Mouse (Mus musculus): ENCODE results near the gene Selenop. TPM values are rescaled to one million over a fixed set of nuclear protein-coding genes. Genes with fewer than 3 reads are reported as not detected.
A peak's percentile ranks its signal among the peaks of the same experiment; 100 is the strongest.
"Not testable (repeated sequence)": the region's sequence is repeated elsewhere in the genome, so short reads cannot be mapped to it uniquely, and the experiment has no call there.

Selenop gene
- polyA plus RNA-seq, 1 experiment from 2014 or later: 105 TPM

DNA sequence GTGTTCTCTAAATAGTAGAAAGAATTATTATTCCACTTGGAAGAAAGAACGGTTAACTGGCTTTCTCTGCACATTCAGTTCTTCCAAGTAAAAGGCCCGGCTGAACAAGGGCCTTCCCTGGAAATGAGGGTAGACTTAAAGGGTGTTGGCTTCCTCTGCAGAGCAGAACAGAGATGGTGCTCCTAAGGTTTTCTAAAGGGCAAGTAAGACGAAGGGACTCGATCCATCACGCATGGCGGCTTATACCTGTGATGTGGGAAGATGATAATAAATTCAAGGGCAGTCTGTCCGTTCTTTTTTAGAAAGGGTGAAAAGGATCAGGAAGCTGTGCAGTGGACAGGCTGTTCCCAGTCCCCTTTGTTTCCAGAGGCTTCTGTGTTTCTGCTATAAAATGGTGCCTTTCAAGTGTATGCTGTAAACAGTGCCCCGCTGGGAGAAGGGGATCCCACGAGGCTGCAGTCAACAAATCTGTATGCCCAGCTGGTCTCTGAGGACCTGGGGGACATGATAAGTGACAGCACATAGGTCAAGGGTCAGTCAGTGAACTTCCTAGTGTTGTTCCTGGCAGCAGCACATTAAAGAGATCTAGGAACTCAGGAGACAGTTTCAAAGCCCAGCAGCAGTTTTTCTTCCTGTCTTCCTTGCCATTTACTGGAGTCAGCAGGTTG lies 36.0 kb upstream of the Selenop start:
- Histone ChIP-seq H3K9me3 (ENCODE audit: low read depth, low read length) (no peaks in the 10 kb centered on the region), H3K4me3 (ENCODE audit: low read depth, low read length) (no peak overlapping the region), H3K27ac (ENCODE audit: low read depth) (no peak overlapping the region), H3K27me3 (ENCODE audit: insufficient read depth, low read length) (no peaks in the 10 kb centered on the region), H3K9ac (no peak overlapping the region), H3K36me3 (ENCODE audit: insufficient read depth) (no peaks in the 10 kb centered on the region), H3K4me2 (no peak overlapping the region), H3K4me1 (ENCODE audit: insufficient read depth) (peaks cover 3% of the 10 kb centered on the region; the same call in 1 of the 2 replicates)
- 36% methylated on average over 9 of the region's 9 CpGs for WGBS
- ATAC-seq (ENCODE audit: insufficient read depth): peak; percentile 65; the same call in 1 of the 2 replicates
- TF ChIP-seq CTCF (IDR thresholded peaks at IDR 0.05; ENCODE audit: low read depth): no peak
- peak; percentile 42 for DNase-seq

DNA sequence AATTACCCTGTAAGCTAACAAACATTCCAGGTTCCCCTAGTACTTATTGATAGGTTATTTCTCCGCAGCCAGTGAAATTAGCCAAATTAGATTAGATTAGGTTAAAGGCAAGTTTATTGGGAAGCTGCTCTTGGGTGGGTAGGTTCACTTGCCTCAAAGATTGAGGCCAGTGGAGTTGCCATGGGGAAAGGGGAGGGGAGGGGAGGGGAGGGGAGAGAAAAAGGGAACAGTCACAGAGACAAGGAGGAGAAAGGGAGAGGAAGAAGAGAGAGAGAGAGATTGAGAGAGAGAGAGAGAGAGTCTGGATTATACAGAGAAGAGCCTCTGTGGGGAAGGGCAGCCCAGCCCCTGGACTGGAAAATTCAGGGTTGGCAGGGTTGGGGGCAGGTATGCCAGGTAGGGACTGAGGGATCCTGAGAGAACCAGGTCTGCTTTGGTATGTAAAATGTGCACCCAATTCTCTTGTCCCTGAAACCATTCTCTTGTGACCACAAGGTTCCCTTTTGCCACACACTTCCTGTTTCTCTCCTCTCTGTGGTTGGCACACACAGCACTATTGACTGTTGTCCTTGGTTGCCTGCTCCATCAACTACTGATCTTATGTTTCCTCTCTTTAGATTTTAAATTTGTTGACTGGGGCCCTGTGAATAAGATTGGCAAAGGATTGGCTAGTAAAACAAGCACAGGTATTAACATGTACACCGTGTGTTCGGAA lies 34.4 kb upstream of the Selenop start:
- H3K27me3 ChIP-seq (ENCODE audit: insufficient read depth, low read length): no peaks in the 10 kb centered on the region
- peaks cover 3% of the 10 kb centered on the region; the same call in 1 of the 2 replicates for H3K4me1 ChIP-seq (ENCODE audit: insufficient read depth)
- H3K4me2 ChIP-seq: no peak overlapping the region
- ATAC-seq (ENCODE audit: insufficient read depth) (no peak), DNase-seq (no peak)
- no peak overlapping the region for H3K4me3 ChIP-seq (ENCODE audit: low read depth, low read length)
- no peak overlapping the region for H3K9ac ChIP-seq
- no peaks in the 10 kb centered on the region for H3K36me3 ChIP-seq (ENCODE audit: insufficient read depth)
- WGBS: 91% methylated on average over 3 of the region's 3 CpGs
- no peak overlapping the region for H3K27ac ChIP-seq (ENCODE audit: low read depth)
- H3K9me3 ChIP-seq (ENCODE audit: low read depth, low read length): no peaks in the 10 kb centered on the region
- TF ChIP-seq CTCF (IDR thresholded peaks at IDR 0.05; ENCODE audit: low read depth): no peak

DNA sequence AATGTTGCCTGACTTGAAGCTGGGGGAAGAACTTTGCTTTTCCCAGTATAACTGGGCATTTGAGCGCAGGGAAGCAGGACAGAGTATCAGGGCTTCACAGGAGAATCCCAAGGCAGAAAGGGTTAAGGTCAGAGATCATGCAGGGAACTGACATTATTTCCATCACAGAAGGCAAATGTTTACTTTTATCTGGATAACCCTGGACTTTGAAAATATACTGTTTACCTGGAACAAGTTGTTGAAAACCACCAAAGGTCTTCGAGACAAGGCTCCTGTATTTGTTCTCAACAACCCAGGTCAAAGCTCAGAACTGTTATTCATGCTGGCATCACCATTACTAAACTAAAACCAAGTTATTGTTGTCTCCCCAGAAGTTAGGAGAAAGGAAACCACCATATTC lies 32.0 kb upstream of the Selenop start:
- Histone ChIP-seq H3K9me3 (ENCODE audit: low read depth, low read length) (no peaks in the 10 kb centered on the region), H3K4me1 (ENCODE audit: insufficient read depth) (no peaks in the 10 kb centered on the region; the same call in 1 of the 2 replicates)
- ATAC-seq (ENCODE audit: insufficient read depth): no peak

DNA sequence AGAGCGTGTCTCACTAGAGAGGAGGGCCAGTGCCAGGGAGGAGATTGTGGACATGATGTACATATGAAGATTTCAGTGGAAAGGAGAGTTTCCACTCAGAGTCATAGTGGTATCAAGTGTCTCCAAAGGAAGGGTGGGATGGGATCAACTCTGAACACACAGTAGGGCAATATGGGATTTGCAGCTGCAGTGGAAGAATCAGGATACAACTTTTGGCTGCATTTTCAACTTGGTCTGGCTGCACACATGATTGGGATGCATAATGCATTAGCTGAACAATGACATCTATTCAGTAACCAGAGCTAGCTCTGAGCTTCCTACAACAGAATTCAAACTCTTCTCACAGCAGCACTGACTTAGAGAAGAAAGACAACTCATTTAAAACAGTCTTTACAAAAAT lies 30.4 kb upstream of the Selenop start:
- H3K27ac ChIP-seq (ENCODE audit: low read depth): no peak overlapping the region
- TF ChIP-seq CTCF (IDR thresholded peaks at IDR 0.05; ENCODE audit: low read depth): no peak
- H3K36me3 ChIP-seq (ENCODE audit: insufficient read depth): no peaks in the 10 kb centered on the region
- ATAC-seq (ENCODE audit: insufficient read depth) (no peak), DNase-seq (no peak)
- no peaks in the 10 kb centered on the region for H3K27me3 ChIP-seq (ENCODE audit: insufficient read depth, low read length)
- H3K4me3 ChIP-seq (ENCODE audit: low read depth, low read length): no peak overlapping the region
- H3K4me1 ChIP-seq (ENCODE audit: insufficient read depth): no peaks in the 10 kb centered on the region
- no peak overlapping the region for H3K4me2 ChIP-seq
- H3K9ac ChIP-seq: no peak overlapping the region
- 89% methylated on average over 1 of the region's 1 CpGs for WGBS
- no peaks in the 10 kb centered on the region for H3K9me3 ChIP-seq (ENCODE audit: low read depth, low read length)

More for the DNA sequence above, 32.0 kb upstream of the Selenop start:
- no peak overlapping the region for H3K27ac ChIP-seq (ENCODE audit: low read depth)
- H3K4me3 ChIP-seq (ENCODE audit: low read depth, low read length): no peak overlapping the region
- H3K27me3 ChIP-seq (ENCODE audit: insufficient read depth, low read length): no peaks in the 10 kb centered on the region
- H3K4me2 ChIP-seq: no peak overlapping the region
- no peak overlapping the region for H3K9ac ChIP-seq
- no peaks in the 10 kb centered on the region for H3K36me3 ChIP-seq (ENCODE audit: insufficient read depth)
- DNase-seq: no peak
- WGBS: 56% methylated on average over 2 of the region's 2 CpGs
- TF ChIP-seq CTCF (IDR thresholded peaks at IDR 0.05; ENCODE audit: low read depth): no peak

DNA sequence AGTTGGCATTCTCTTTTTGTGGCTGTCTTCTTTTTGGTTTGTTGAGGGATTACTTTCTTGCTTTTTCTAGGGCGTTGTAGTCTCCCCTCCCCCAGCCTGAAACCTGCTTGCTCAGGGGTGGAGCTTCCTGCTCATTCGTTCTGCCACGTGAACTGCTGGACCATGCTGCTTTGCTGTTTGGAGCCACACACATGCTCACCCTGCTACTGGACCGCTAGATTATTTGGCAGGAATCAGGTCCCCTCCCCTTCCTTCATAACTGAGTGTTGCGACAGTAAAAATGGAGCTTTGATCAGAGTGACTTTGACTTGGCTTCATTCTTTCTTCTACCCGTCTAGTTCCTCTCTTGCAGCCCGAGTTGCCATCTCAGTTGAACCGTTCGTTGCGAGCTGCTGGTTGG lies 23.3 kb upstream of the Selenop start:
- H3K27ac ChIP-seq (ENCODE audit: low read depth); H3K4me3 ChIP-seq (ENCODE audit: low read depth, low read length); DNase-seq; H3K9ac ChIP-seq; H3K4me2 ChIP-seq; ATAC-seq (ENCODE audit: insufficient read depth); H3K27me3 ChIP-seq (ENCODE audit: insufficient read depth, low read length); H3K36me3 ChIP-seq (ENCODE audit: insufficient read depth); H3K9me3 ChIP-seq (ENCODE audit: low read depth, low read length); H3K4me1 ChIP-seq (ENCODE audit: insufficient read depth): not testable (repeated sequence)
- whole genome bisulfite sequencing: 78% methylated on average over 10 of the region's 10 CpGs

DNA sequence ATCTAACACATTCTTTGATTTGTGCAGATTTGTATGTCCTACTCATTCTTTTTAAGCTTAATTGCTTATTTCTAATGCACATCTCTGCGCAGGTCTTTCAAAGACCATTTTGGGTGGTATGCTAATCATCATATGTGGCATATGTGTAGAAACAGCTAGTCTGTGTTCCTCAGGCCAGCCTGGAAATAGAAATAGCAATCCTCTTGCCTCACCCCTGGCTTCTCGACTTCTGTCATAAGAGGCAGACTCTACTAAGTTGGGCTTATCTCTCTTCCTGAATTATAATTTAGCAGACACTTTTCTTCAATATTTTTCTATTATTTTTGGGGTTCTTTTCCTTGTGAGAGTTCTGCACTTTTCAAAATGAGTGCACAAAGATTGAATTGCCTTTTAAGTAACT lies 17.7 kb upstream of the Selenop start:
- 61% methylated on average over 2 of the region's 2 CpGs for WGBS
- Histone ChIP-seq H3K4me2 (no peak overlapping the region), H3K27ac (ENCODE audit: low read depth) (peak overlapping the region; percentile 65; the same call in 1 of the 2 replicates)

DNA sequence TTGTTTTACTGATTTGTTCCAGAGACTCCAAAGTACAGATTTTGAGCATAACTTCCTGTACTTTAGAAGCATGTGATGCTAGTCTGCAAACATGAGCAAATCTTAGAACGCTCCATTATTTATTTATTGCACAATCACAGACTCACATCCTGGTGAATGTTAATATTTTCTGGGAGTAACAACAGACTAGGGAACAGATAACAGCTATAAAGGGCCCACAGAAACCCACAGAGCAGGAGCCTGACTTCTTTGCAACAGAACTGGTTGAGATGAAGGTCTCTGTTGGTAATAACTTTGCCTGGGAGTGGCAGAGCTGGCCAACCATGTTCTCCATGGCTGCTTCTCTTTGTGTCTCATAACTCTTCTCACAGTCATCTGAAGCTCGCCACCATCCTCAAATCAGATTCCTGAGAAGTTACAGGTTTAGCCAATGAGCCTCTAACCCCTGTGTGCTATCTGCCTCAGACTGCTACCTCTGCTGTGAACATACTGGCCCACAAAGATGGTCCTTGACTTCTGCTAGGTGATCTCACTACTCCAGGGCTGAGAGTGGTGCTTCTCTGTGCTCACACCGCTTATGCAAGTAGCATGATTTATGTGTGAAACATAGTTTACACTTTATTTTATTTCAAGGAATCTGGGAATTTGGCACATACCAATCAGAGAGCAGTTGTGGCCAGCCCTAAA lies 17.2 kb upstream of the Selenop start:
- no peaks in the 10 kb centered on the region for H3K9me3 ChIP-seq (ENCODE audit: low read depth, low read length)
- no peak overlapping the region for H3K9ac ChIP-seq
- H3K36me3 ChIP-seq (ENCODE audit: insufficient read depth): no peaks in the 10 kb centered on the region
- no peak for TF ChIP-seq CTCF (IDR thresholded peaks at IDR 0.05; ENCODE audit: low read depth)
- peak overlapping the region; percentile 65; the same call in 1 of the 2 replicates for H3K27ac ChIP-seq (ENCODE audit: low read depth)
- peaks cover 6% of the 10 kb centered on the region for H3K4me1 ChIP-seq (ENCODE audit: insufficient read depth)
- no peaks in the 10 kb centered on the region for H3K27me3 ChIP-seq (ENCODE audit: insufficient read depth, low read length)
- no peak overlapping the region for H3K4me2 ChIP-seq
- DNase-seq: peak; percentile 64
- peak; percentile 83; the same call in 1 of the 2 replicates for ATAC-seq (ENCODE audit: insufficient read depth)
- 43% methylated on average over 3 of the region's 3 CpGs for WGBS
- H3K4me3 ChIP-seq (ENCODE audit: low read depth, low read length): no peak overlapping the region

More for the DNA sequence above, 17.7 kb upstream of the Selenop start:
- ATAC-seq (ENCODE audit: insufficient read depth) (no peak), DNase-seq (peak; percentile 16)
- H3K4me3 ChIP-seq (ENCODE audit: low read depth, low read length): no peak overlapping the region
- no peaks in the 10 kb centered on the region for H3K36me3 ChIP-seq (ENCODE audit: insufficient read depth)
- no peak overlapping the region for H3K9ac ChIP-seq
- no peak for TF ChIP-seq CTCF (IDR thresholded peaks at IDR 0.05; ENCODE audit: low read depth)
- H3K4me1 ChIP-seq (ENCODE audit: insufficient read depth): peaks cover 6% of the 10 kb centered on the region
- no peaks in the 10 kb centered on the region for H3K27me3 ChIP-seq (ENCODE audit: insufficient read depth, low read length)
- no peaks in the 10 kb centered on the region for H3K9me3 ChIP-seq (ENCODE audit: low read depth, low read length)

All from lung, embryonic 14.5 days (tissue).